Mouse (Mus musculus) testis, adult 2 months (tissue): ENCODE results near the gene Cyp3a41a.

Experiments
- CTCF ChIP-seq: fragments of 200-500 bp; IDR thresholded peaks from 2 replicates; pipeline ENCODE4 v1.5.1; 2012; ENCODE audit warnings: low read depth, mild to moderate bottlenecking, inconsistent platforms, low read length, moderate library complexity; ENCODE audit not compliant: control insufficient read depth, insufficient read depth, insufficient replicate concordance
- POLR2A ChIP-seq: fragments of 200-500 bp; IDR thresholded peaks from 2 replicates; pipeline ENCODE4 v1.6.1; 2012; ENCODE audit warnings: low read depth, mild to moderate bottlenecking, inconsistent platforms, low read length, moderate library complexity; ENCODE audit not compliant: control insufficient read depth

DNA sequence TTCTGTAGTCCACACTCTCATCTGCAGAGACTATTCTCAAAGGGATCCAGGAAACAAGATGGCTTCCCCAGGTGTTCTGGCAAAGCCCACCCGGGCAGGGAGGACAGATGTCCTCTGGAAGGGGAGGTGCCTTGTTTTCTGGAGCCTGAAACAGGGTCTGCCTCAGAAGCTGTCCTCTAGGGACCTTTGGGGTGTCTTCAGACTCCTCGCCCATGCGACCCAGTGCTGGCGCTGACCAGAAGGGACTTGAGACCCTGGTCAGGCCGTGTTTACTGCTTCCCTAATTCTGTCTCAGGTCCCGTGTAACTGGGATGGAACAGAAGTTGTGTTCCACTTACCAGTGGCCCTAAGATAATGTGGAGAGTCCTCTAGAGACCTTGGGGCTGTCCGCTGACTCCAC is 57.9 kb downstream of the Cyp3a41a start:
- TF ChIP-seq CTCF (no peak), POLR2A (no peak)
